Mouse (Mus musculus): ENCODE data around the gene Lrrk1.

GRCm38 (mm10) chr7:66421903-66422302 lies 33.8 kb upstream of the Lrrk1 start:
- TF ChIP-seq CTCF (IDR thresholded peaks at IDR 0.05; ENCODE audit: insufficient read depth, low read length) (no peak), POLR2A (IDR thresholded peaks at IDR 0.05; ENCODE audit: borderline replicate concordance, extremely low read depth, low read depth, low read length) (no peak)
